Mouse (Mus musculus) erythroblast, embryonic 14.5 days (primary cell): ENCODE data around the gene Pou2f2.

Source experiments
- GATA1 ChIP-seq: IDR thresholded peaks from 2 replicates; pipeline ENCODE4 v1.6.1; 2012; ENCODE audit warnings: low read length, inconsistent platforms, mixed read lengths
- TAL1 ChIP-seq: IDR thresholded peaks from 3 replicates; pipeline ENCODE4 v1.6.1; 2012; ENCODE audit warnings: low read length, inconsistent platforms, mixed read lengths

- TF ChIP-seq TAL1 (peak; percentile 59; the same call in 2 of the 3 replicates), GATA1 (peak; percentile 31; the same call in 1 of the 2 replicates)
Observed at GRCm38 (mm10) chr7:25195148-25195547, 15.6 kb upstream of the Pou2f2 start.
